Mouse (Mus musculus): ENCODE results near the gene Atp5d.

Atp5d gene

DNA sequence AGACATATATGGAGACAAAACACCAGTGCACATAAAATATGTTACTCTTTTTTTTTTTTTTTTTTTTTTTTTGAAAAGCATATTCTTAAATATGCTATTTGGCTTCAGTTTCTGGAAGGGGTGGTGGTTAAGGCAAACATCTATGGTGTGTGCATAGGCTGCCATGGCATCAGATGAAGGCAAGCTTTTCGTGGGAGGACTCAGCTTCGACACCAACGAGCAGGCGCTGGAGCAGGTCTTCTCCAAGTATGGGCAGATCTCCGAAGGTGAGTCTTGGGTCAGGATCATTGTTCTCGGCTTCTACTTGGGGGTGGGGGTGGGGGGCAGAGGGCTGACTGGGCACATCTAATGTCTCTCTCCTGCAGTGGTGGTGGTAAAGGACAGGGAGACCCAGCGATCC is 31.2 kb downstream of the Atp5d start:
- no peak for DNase-seq

DNA sequence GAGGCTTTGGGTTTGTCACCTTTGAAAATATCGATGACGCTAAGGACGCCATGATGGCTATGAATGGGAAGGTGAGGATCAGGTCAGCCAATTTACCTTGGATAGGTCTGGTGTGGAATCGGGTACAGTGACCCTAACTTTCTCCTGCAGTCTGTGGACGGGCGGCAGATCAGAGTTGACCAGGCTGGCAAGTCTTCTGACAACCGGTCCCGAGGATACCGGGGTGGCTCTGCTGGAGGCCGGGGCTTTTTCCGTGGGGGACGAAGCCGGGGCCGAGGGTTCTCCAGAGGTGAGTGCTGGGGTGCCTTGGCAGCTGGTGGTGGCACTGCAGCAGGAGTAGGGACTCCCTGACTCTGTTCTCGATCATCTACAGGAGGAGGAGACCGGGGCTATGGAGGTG is 31.6 kb downstream of the Atp5d start:
- no peak for DNase-seq

DNA sequence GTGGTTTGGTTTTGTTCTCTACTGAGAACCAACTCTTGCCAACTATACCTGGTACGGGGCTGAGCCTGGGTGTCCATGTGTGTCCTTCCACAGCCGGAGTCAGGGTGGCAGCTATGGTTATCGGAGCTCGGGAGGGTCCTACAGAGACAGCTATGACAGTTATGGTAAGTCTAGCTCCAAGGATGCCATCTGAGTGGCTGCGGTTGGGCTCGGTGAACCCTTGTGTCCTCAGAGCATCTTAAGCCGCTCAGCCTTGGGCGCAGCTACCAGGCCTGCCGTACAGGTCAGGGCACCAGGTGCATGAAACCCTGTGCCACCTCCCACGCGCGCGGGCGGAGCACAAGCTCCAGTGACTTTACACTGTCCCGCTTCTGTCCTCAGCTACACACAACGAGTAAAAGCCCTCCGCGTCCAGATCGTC is 32.2 kb downstream of the Atp5d start:
- DNase-seq, result no peak

DNA sequence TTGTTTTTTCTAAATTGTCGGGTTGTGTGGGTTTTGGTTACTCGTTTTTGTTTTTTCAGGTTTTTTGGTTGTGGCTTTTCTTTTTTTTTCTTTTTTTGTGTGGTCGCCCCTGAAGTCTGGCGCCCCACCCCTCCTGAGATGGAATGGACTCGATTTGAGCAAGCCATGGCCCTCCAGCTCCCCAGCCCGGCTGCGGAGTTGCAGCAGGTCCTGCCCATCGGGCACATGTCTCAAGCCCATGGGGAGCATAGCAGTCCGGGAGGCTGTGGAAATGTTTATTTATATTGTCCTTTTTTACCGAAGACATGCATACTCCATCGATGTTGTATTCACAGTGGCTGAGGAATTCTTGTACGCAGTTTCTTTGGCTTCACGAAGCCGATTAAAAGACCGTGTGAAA is 32.8 kb downstream of the Atp5d start:
- DNase-seq, result no peak

- no peak for DNase-seq
These were observed 33.5 kb downstream of the Atp5d start for GRCm38 (mm10) chr10:80171760-80172526.

- DNase-seq, result peak; percentile 94
These were observed 34.3 kb downstream of the Atp5d start, which contains the start of gene 1600002K03Rik for GRCm38 (mm10) chr10:80172527-80173292. Gene 1600002K03Rik, plus strand, starts transcription at chr10:80172944.

GRCm38 (mm10) chr10:80173358-80173757 is 34.9 kb downstream of the Atp5d start:
- no peak for DNase-seq

GRCm38 (mm10) chr10:80173955-80174640 is 35.7 kb downstream of the Atp5d start:
- DNase-seq, result no peak

DNA sequence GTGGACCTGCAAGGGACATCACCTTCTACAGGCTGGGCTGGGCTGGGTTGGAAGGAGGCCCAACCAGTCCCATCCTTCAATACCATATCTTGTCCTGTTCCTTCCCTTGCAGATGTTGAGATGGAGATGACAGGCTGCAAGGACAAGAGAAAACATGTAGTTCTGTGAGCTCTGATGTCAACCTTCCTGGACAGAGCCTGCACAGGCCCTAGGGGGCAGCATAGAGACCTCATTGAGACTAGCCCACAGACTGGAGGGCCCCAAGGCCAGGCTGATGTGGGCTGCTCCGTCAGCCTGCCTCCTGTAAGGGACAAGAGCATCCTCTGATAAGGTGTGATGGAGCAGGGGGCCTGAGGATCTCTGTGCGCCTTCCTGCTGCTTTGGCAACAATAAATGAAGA is 36.3 kb downstream of the Atp5d start:
- peak; percentile 55 to 57 for DNase-seq

DNA sequence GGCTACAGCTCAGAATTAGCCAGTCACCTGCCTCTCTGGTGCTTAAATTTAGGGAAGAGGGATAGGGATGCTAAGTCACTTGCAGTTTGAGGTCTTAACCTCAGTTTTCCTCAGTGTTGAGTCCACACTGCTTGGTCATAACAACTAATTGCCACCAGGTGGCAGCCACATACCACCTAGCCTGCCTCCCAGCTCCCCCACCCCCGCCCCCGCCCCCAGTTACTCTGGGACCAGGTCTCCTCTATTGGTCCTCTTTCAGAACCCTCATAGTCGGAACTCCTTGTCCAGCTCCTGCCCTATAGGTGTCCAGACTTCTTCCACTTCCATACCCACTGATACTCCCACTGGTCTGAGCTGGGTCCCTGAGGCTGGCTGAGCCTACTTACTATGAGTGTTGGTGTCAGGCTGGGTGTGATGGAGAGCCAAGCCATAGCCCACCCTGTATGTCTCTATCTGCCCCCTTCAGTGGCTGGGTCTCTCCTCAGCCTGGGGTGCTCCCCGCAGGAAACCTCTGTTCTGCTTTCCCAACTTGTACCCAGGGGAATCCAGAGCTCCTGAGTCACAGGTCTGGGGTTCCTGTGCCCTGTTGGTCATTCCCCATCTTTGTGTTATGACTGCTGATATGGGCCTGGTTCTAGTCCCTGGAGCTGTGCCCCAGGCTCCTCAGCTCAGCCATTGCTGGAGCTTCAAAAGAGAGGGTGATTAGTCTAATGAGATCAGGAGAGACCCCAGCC is 37.3 kb downstream of the Atp5d start:
- DNase-seq, result peak; percentile 54 to 59

DNA sequence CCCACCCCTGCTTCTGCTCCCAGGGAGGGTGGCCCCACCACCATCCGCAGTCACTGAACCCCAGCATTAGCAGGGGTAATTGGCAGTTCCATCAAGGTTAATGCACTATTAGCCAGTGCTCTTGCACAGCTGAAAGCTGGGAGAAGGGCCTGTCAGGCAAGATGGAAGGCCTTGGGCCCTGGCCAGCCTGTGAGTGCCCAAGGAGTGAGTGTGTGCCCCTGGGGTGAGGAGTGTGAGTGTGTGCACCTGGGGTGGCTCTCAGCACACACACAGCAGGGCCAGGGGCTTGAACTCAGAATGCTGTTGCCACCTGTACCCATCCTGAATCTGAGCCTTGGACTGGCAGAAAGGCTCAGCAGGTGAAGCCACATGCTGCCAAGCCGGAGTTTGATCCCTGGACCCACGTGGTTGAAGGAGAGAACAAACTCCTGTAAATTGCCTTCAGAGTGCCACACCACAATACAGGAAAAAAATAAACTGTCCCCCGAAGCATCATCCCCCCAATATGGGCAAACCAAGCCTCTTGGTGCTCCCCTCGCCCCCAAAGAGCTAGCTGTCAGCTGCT is 37.9 kb downstream of the Atp5d start:
- DNase-seq, result no peak

DNA sequence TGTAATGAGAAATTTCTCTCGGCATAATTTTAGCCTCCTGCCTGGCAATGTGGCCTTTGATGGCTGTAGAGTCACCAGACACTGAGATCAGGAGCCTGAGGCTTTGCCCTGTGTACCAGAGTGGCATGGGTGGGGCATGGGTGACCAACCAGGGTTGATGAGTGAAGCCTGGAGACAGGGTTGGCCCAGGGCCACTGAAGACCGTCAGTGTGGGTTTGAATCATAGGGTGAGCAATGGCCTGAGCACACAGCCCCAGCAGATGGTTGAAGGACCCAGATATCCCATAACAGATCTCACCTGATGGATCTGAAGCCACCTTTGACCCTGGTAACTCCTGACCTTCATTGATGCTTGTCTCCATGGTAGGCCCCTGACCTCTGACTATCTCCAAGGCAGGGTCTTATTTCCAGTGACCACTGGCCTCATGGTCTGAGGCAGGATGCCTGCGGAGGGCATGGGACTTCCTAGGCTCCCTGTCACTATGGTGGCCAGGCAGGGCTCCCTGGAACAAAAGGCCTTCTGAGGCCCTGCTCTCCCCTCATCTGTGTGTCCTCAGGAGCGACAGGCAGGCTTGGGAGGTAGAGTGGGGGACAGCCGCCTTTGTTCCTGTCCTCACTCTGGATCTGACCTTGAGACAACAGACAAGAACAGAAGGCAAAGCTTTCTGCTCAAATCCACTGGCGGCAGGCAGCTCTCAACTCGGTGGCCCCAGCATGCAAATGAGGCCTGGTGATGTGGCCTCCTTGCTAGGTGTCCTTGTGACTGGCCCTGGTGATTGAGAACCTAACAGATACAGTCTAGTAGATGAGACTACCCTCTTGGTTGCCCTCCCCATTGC is 39.2 kb downstream of the Atp5d start:
- no peak for DNase-seq

DNA sequence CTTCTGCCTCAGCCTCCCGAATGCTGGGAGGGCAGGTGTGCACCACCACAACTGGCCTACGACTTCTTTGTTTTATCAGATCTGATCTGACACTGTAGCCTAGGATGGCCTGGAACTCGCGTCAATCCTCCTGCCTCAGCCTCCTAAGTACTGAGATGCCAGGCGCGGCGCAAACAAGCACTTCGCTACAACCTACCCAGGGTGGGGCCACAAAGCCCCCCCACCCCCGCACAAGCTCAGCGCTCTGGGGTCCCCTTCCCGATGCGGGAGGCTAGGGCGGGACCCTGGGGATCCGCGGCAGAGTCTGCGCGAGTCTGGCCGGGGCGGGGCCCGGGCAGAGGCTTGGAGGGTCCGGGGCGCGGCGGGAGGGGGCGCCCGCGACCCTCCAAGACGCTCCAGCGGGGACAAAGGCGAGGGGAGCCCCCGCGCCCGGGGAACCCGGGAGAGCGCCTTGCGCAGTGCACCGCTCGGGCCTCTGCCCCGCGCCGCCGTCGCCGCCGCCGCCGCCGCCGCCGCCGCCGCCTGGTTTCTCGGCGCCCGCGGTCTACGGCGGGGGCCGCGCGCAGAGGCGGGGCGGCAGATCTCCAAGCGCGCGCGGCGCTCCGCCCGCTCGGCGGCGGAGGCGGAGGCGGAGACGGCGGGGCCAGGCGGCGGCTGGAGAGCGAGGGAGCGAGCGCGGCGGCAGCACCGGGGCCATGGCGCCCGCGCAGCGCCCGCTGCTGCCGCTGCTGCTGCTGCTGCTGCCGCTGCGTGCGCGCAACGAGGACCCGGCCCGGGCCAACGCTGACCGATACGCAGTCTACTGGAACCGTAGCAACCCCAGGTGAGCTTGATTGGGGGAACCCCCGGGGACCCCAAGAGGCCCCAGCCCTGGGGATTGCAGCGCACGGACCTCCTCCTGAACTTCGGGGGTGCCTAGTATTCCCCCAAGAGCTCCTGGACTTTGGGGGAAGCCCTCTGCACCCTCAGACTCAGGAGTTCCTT is 40.9 kb downstream of the Atp5d start, which contains the start of gene Efna2:
Gene Efna2, plus strand, starts transcription at position 415 of the 984 bp plus-strand sequence.
- DNase-seq, result no peak

DNA sequence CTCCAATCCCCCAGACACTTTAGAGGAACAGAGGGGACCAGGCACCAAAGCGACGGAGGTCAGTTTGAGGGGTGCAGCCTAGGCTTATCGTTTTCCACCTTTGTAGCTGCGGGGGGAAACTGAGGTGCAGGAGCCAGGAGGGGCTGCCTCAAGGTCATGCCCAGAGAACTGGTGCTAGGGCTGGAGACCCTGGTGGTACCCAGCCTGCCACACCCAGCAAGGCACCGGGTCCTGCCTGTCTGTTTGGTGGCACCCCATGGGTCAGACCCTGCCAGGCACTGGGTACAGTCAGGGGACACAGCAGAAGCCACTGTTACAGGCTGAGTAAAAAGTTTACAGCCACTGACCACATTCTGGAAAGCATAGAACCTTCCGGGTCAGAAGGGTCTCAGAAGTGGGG is 41.9 kb downstream of the Atp5d start:
- DNase-seq, result no peak

DNA sequence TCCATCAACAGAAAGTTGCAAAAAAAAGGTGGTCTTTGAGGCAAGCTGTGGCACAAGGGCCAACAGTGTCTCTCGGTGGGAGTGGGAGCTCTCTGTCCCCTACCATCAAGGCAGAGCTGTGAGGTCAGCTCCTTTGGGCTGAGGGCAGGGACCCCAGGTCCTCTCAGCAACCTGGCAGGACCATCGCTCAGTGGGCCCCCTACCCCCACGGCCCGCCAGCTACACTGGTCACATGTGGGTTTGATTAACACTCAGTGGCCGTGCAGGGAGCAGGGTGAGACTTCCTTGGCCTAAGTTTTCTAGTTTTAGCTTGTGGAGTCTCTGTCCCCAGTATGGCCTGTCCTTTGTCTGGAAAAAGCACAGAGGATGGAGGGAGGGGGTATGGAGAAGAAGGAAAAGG is 42.4 kb downstream of the Atp5d start:
- no peak for DNase-seq

GRCm38 (mm10) chr10:80182547-80182946 is 44.1 kb downstream of the Atp5d start:
- DNase-seq, result no peak

GRCm38 (mm10) chr10:80186649-80187048 is 48.2 kb downstream of the Atp5d start:
- DNase-seq, result no peak

- DNase-seq, result no peak
These were observed 49.3 kb downstream of the Atp5d start for GRCm38 (mm10) chr10:80187739-80188138.

- no peak for DNase-seq
These were observed 50.1 kb downstream of the Atp5d start for GRCm38 (mm10) chr10:80188453-80189024.

DNA sequence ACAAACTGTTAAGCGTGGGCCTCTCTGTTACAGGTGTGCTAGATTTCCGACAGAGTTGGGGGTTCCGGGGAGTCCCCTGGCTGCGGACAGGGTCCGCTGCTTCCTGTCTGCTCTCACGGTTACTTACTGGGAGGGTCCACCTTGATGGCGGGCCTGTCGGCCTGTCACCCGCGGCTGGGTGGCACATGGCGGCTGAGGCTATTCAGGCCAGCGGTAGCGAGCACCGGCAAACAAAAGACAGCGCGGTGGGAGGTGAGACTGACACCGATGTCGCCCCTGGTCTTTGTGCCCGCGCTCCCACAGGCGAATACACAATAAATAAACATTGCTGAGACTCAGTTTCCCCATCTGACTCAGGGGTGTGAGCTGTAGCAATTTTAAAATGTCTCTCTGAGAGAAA is 51.6 kb downstream of the Atp5d start:
- no peak for DNase-seq
